Mouse (Mus musculus) kidney, embryonic 14.5 days (tissue): ENCODE results near the gene Rap1a. TPM values are rescaled to one million over a fixed set of nuclear protein-coding genes. Genes with fewer than 3 reads are reported as not detected.
"Not testable (repeated sequence)": the region's sequence is repeated elsewhere in the genome, so short reads cannot be mapped to it uniquely, and the experiment has no call there.

Experiments used
- ATAC-seq: fragments of 200-750 bp; cut with Nextera tagmentation; 2 replicates; pipeline ENCODE4 v1.8.0; 2017; ENCODE audit warnings: moderate number of reproducible peaks, mild to moderate bottlenecking, moderate TSS enrichment, moderate library complexity; ENCODE audit not compliant: low FRiP score, low TSS enrichment
- H3K27ac ChIP-seq: fragments of 300-500 bp; sonication (generic); 2 replicates; pipeline ENCODE4 v1.5.1; 2014; ENCODE audit warnings: low read depth, mild to moderate bottlenecking, low read length, moderate library complexity, mixed read lengths
- H3K27me3 ChIP-seq: fragments of 300-500 bp; sonication (generic); 2 replicates; pipeline ENCODE4 v1.6.1; 2014; ENCODE audit warnings: mild to moderate bottlenecking, low read length; ENCODE audit not compliant: control insufficient read depth, insufficient read depth
- H3K36me3 ChIP-seq: fragments of 300-500 bp; sonication (generic); 2 replicates; pipeline ENCODE4 v1.6.1; 2014; ENCODE audit warnings: low read length, mixed read lengths; ENCODE audit not compliant: control insufficient read depth, insufficient read depth
- H3K4me1 ChIP-seq: fragments of 300-500 bp; sonication (generic); 2 replicates; pipeline ENCODE4 v1.6.1; 2014; ENCODE audit warnings: low read length, mixed read lengths; ENCODE audit not compliant: control insufficient read depth, insufficient read depth
- H3K4me2 ChIP-seq: fragments of 300-500 bp; sonication (generic); replicated peaks from 2 replicates; pipeline ENCODE4 v1.6.1; 2014; ENCODE audit warnings: low read depth, mild to moderate bottlenecking, low read length
- H3K4me3 ChIP-seq: fragments of 300-500 bp; sonication (generic); 2 replicates; pipeline ENCODE4 v1.5.1; 2014; ENCODE audit warnings: mild to moderate bottlenecking, low read length
- H3K9ac ChIP-seq: fragments of 300-500 bp; sonication (generic); 2 replicates; pipeline ENCODE4 v1.6.1; 2014; ENCODE audit warnings: low read depth, mild to moderate bottlenecking, low read length, moderate library complexity
- H3K9me3 ChIP-seq: fragments of 300-500 bp; sonication (generic); 2 replicates; pipeline ENCODE4 v1.6.1; 2016; ENCODE audit warnings: low read length; ENCODE audit not compliant: control insufficient read depth
- WGBS: fragments of 180-500 bp; shearing (Covaris S2); extraction: QIAGEN DNeasy Blood & Tissue Kit; methylation state at CpG from one replicate; pipeline ENCODE4 v1.1.7; 2014; 5-methylcytosine and 5-hydroxymethylcytosine counted together
- polyA plus RNA-seq: library from polyadenylated mRNA; unstranded; fragments of >200 nt; fragmentation: Nextera tagmentation; extraction: Ambion mirVana; gene quantifications from 2 replicates; pipeline ENCODE4 v1.2.1, GENCODE M21; 2014

Rap1a gene
- polyA plus RNA-seq, 1 experiment from 2014 or later, result 89.0 TPM

DNA sequence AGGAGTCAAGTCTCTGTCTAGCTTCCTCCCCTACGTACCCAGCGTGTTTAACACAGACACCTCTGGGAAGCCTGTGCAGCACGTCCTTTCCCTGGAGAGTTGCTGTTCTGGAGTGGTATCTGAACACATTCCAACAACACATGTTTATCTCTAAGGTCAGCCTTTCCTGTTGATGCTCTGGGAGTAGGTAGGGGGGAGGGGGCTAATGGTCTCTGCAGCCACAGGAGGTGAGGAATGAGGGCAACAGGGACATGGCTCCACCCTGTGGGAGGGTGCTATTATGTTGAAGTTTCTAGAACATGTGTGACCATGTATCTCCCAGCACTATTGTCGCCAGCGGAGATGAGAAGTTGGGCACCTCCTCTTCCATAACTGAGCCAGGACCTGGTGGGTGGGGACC lies 99.7 kb downstream of the Rap1a start:
- H3K36me3 ChIP-seq, result no peaks in the 10 kb centered on the region
- no peak overlapping the region for H3K4me3 ChIP-seq
- WGBS, result 62% methylated on average over 5 of the region's 5 CpGs
- no peaks in the 10 kb centered on the region for H3K9me3 ChIP-seq
- ATAC-seq, result no peak
- peaks cover 4% of the 10 kb centered on the region; the same call in 1 of the 2 replicates for H3K4me1 ChIP-seq
- H3K4me2 ChIP-seq, result no peak overlapping the region
- H3K27ac ChIP-seq, result no peak overlapping the region
- no peak overlapping the region for H3K9ac ChIP-seq
- peaks cover 12% of the 10 kb centered on the region; the same call in 1 of the 2 replicates for H3K27me3 ChIP-seq

DNA sequence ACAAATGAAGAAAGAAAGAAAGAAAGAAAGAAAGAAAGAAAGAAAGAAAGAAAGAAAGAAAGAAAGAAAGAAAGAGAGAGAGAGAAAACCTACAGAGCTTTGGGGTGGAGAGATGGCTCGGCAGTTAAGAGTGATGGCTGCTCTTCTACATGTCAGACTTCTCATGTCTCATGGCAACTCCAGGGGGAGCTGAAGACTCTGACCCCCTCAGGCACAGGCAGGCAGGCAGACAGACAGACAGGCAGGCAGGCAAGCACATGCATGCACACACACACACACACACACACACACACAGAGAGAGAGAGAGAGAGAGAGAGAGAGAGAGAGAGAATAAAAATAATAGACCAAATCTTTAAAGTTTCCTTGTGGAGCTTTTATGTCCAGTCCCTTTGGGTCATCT lies 100.3 kb downstream of the Rap1a start:
- H3K4me3 ChIP-seq, H3K9ac ChIP-seq, ATAC-seq, H3K4me1 ChIP-seq, H3K4me2 ChIP-seq, H3K9me3 ChIP-seq, H3K27ac ChIP-seq, H3K27me3 ChIP-seq, H3K36me3 ChIP-seq: not testable (repeated sequence)
- 33% methylated on average over 1 of the region's 1 CpGs for WGBS

DNA sequence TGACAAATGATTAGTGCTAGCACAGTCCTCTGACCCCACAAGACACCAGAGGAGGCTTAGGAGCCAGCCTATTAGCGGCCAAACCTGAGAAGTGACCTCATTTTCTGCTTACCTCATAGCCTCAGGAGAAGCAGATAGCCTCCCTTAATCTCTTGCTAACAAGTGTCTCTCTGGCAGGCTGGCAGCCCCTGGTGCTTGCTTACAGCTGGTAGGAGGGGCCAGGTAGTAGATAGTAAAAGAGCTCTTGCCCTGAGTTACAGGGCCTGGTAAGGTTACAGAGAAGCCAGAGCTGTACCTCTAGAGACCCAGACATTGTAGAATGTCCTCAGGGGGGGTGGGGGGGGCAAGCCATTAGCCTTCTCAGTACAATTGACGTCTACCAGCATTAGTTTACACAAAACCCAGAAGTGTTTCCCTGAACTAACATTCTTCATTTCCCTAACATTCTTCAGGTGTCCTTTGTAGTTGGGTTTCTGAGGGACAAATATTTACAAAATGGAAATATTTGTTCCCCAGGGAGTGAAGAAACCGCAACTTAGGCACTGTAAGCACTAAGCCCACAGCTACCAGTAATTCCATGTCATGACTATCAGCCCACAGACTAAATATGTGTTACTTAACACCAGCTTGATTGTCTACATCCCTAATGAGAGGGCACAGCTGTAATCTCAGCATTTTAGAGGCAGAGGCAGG lies 101.7 kb downstream of the Rap1a start:
- WGBS, result 67% methylated on average over 3 of the region's 3 CpGs
- Histone ChIP-seq H3K9me3 (no peaks in the 10 kb centered on the region), H3K4me2 (no peak overlapping the region), H3K27me3 (0 out of 2 replicates have a peak, but pooled peaks cover 6% of the 10 kb centered on the region), H3K9ac (no peak overlapping the region), H3K36me3 (no peaks in the 10 kb centered on the region), H3K27ac (no peak overlapping the region), H3K4me1 (peaks cover 14% of the 10 kb centered on the region), H3K4me3 (no peak overlapping the region)
- no peak for ATAC-seq

DNA sequence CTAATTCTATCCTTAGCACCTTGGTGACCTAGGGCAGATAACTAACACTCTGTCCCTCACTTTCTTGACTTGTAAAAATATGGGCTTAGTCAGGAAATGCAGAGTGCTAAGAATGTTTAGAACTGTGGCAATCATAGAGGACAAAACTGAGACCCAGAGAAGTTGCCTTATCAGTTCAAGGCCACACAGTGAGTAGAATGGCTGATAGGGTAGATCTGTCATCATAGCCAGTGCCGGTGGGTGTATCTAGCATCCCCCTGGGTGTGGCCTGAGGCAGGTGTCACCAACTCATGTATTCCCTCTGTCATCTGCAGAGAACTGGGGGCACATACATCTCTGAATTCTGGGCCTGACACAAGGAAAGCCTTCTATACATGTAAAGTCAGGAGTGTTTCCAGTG lies 102.8 kb downstream of the Rap1a start:
- no peak for ATAC-seq
- H3K36me3 ChIP-seq, result no peaks in the 10 kb centered on the region
- H3K27me3 ChIP-seq, result 0 out of 2 replicates have a peak, but pooled peaks cover 3% of the 10 kb centered on the region
- H3K4me3 ChIP-seq, result no peak overlapping the region
- H3K4me1 ChIP-seq, result peaks cover 10% of the 10 kb centered on the region
- 86% methylated on average over 1 of the region's 1 CpGs for WGBS
- H3K9me3 ChIP-seq, result no peaks in the 10 kb centered on the region
- no peak overlapping the region for H3K4me2 ChIP-seq
- H3K9ac ChIP-seq, result no peak overlapping the region
- H3K27ac ChIP-seq, result no peak overlapping the region

DNA sequence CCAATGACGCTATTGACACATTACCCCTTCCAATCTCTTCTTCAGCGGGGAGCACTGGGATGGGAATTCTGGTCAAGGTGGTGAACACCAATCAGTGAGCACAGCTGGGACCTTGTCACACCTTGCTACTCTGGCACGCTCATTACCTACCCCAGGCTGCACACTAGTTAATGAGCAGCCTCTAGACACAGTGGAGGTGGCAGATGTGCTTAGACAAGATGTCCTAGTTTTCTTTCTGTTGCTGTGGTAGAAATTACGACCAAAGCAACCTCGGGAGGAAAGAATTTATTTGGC lies 104.0 kb downstream of the Rap1a start:
- no peak overlapping the region for H3K4me3 ChIP-seq
- H3K9me3 ChIP-seq, result no peaks in the 10 kb centered on the region
- H3K4me1 ChIP-seq, result peaks cover 10% of the 10 kb centered on the region
- no peak overlapping the region for H3K27ac ChIP-seq
- no peak for ATAC-seq
- H3K36me3 ChIP-seq, result no peaks in the 10 kb centered on the region
- no peak overlapping the region for H3K4me2 ChIP-seq
- 65% methylated on average over 5 of the region's 5 CpGs for WGBS
- H3K27me3 ChIP-seq, result 0 out of 2 replicates have a peak, but pooled peaks cover 3% of the 10 kb centered on the region
- no peak overlapping the region for H3K9ac ChIP-seq

DNA sequence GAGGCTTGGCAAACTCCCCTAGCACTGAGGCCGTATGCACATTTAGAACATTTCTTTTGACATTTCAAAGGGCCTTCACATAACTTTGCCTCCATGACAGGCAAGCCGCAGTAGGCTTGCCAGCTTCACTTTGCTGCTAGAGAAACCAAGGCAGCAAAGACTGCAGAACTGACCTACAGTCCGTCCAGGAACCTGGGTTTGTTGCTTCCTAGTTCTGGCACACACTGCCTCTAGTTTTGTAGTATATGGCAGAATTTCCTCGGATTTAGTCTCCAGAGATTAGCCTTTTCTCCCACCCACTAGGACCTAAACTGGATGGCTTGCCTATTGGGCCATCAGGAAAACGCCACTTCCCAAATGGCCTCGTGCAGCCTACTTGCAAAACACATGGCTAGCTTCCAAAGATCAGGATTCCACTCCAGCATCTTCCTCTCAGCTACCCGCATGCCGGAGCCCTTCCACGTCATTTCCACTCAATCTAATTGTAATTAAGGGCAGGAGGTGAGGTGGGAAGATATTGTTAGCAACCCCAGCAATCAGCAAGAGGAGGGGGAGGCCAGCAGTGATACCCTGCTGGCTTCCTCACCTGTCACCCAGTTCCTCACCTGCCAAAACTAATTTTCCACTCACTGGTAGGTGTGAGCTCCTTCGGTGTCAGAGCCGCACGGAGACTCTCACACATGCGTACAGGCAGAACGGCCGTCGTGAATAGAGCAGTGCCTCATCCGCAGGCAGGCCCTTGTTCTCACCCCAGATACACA lies 104.6 kb downstream of the Rap1a start:
- H3K9ac ChIP-seq, result no peak overlapping the region
- no peak for ATAC-seq
- H3K27ac ChIP-seq, result no peak overlapping the region
- peaks cover 10% of the 10 kb centered on the region for H3K4me1 ChIP-seq
- WGBS, result 66% methylated on average over 17 of the region's 17 CpGs
- H3K9me3 ChIP-seq, result no peaks in the 10 kb centered on the region
- no peaks in the 10 kb centered on the region for H3K36me3 ChIP-seq
- no peak overlapping the region for H3K4me3 ChIP-seq
- H3K27me3 ChIP-seq, result 0 out of 2 replicates have a peak, but pooled peaks cover 3% of the 10 kb centered on the region
- no peak overlapping the region for H3K4me2 ChIP-seq

DNA sequence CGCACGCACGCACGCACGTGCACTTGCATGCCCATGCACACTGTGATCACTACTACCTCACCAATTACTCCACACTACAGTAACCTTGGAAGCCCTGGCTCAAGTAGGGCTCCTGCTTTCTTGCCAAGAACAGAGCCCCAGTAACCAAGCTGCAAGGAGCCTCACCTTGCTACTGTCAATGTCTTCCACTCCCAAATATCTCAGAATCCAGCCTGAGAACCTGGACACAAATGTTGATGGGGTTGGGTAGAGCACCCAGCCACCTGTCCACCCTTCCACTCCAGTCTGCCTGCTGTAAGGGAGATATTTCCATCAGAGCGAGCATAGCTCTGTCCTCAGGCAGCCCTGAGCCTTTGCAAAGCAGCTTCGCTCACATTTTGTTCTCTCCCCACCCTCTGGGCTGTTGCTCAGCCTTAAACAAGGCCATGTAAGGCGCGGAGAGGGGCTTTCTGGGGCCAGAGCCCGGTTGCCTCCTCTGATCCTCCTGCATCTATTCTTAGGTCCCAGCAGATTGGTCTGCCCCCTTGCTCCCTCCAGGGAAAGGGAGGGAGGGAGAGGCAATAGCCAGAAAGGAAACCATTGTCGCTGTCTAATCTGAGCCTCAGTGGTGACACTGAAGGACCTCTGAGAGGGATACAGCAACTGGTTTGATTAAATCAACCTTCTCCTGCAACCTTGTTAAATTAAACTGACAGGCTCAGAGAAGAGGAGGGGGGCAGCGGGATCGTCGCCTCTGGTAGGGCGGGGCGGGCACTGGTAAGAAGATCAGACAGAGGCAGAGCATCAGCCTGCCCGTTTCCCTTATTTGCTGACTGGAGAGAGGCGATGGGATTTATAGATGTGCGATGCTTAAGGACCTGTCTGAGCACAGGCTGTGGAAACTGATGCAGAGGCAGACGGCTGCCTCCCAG lies 105.4 kb downstream of the Rap1a start:
- ATAC-seq, result peak; percentile 43; the same call in 1 of the 2 replicates
- 27% methylated on average over 20 of the region's 20 CpGs for WGBS
- H3K4me3 ChIP-seq, result no peak overlapping the region
- H3K4me2 ChIP-seq, result no peak overlapping the region
- H3K4me1 ChIP-seq, result peaks cover 10% of the 10 kb centered on the region
- H3K36me3 ChIP-seq, result no peaks in the 10 kb centered on the region
- 0 out of 2 replicates have a peak, but pooled peaks cover 3% of the 10 kb centered on the region for H3K27me3 ChIP-seq
- H3K9me3 ChIP-seq, result no peaks in the 10 kb centered on the region
- no peak overlapping the region for H3K27ac ChIP-seq
- H3K9ac ChIP-seq, result no peak overlapping the region

DNA sequence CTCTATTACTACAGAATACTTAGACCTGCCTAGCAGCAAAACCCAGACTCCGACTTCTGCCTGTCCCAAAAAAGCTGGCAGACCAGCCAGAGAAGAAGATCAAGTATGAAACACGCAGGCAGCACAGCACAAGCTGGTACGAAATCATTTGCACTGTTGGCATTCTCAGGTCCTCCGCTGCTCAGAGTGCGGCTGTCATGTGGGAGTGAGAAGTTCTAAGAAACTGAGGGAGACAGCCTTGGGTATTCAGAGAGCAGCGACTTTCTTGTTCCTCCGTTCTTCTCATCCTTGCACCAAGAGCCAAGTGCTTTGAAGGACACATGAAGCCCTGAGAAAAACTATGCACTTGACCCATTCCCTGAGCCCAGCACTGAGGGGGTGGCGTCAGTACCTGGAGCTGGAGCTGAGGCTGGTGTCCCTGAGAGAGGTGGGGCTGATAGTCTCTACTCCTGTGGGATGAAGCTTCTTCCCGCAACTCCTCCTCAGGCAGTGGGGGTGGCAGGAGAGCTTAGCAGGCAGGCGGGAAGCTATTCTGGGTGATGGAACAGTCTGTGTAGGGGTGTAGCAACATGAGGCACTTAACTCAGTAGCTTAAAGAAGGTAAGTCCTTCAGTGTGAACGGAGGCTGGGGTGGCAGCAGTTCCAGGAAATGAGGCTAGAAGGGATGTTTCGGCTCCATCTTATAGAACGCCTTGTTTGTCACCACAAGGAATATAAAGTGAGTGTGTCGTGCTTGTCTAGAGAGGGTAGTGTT lies 107.6 kb downstream of the Rap1a start:
- Histone ChIP-seq H3K36me3 (no peaks in the 10 kb centered on the region), H3K27me3 (0 out of 2 replicates have a peak, but pooled peaks cover 3% of the 10 kb centered on the region), H3K27ac (no peak overlapping the region), H3K4me1 (peaks cover 10% of the 10 kb centered on the region), H3K4me3 (no peak overlapping the region), H3K9ac (no peak overlapping the region), H3K9me3 (no peaks in the 10 kb centered on the region), H3K4me2 (no peak overlapping the region)
- 70% methylated on average over 14 of the region's 14 CpGs for WGBS
- no peak for ATAC-seq
